ENCODE assay signal across 8 mouse cellular contexts in genomic region chr11:115974309-115975082, GRCm38 (mm10). TPM values are rescaled to one million over a fixed set of nuclear protein-coding genes. Genes with fewer than 3 reads are reported as not detected.
A peak's percentile ranks its signal among the peaks of the same experiment; 100 is the strongest.
DNase-seq lines count a peak whose midpoint lies in the region; ATAC-seq lines count a peak whose summit lies in the region.

Gene Itgb4 (plus strand): TSS chr11:115974709.

- H3K27ac ChIP-seq in forebrain, embryonic 11.5 days (ENCODE audit: low read depth, low read length): no peak within 1 kb of the TSS
- H3K27ac ChIP-seq in intestine, embryonic 15.5 days: peak within 1 kb of the TSS; percentile 42
- no peak within 1 kb of the TSS for H3K27ac ChIP-seq in liver, embryonic 15.5 days (replicated peaks)
- no peak within 1 kb of the TSS for H3K27ac ChIP-seq in neural tube, embryonic 13.5 days (replicated peaks)

- peak; percentile 53 for DNase-seq in A20 (ENCODE audit: low read depth, low spot score)
- DNase-seq in forebrain, embryonic 11.5 days (ENCODE audit: low spot score): peak; percentile 64
- DNase-seq in frontal cortex, postnatal 36 days (ENCODE audit: low spot score in 2 of 2): no peak
- DNase-seq in cerebellum, postnatal 4 days (ENCODE audit: low spot score in 2 of 2): no peak

- H3K4me1 ChIP-seq in forebrain, embryonic 11.5 days (replicated peaks; ENCODE audit: control insufficient read depth, insufficient read depth, low read length): peaks cover 3% of the 10 kb centered on the region; the same call in 1 of the 2 replicates
- H3K4me1 ChIP-seq in intestine, embryonic 15.5 days (replicated peaks): peaks cover 25% of the 10 kb centered on the region
- peaks cover 16% of the 10 kb centered on the region for H3K4me1 ChIP-seq in liver, embryonic 15.5 days (replicated peaks)
- H3K4me1 ChIP-seq in neural tube, embryonic 13.5 days (replicated peaks): peaks cover 24% of the 10 kb centered on the region

- peak; percentile 51 for ATAC-seq in CD4-positive, CD25-positive, alpha-beta regulatory T cell, adult 4 months
- no peak for ATAC-seq in forebrain, embryonic 11.5 days (replicated peaks; ENCODE audit: low FRiP score)
- peak; percentile 86 for ATAC-seq in intestine, embryonic 15.5 days
- no peak for ATAC-seq in liver, embryonic 15.5 days (ENCODE audit: insufficient read depth)
- peak; percentile 40; the same call in 1 of the 2 replicates for ATAC-seq in neural tube, embryonic 13.5 days (ENCODE audit: low read depth)

- peak within 1 kb of the TSS; percentile 43 for H3K9ac ChIP-seq in forebrain, embryonic 11.5 days (ENCODE audit: low read length)
- H3K9ac ChIP-seq in intestine, embryonic 15.5 days: peak within 1 kb of the TSS; percentile 54
- H3K9ac ChIP-seq in liver, embryonic 15.5 days: no peak within 1 kb of the TSS
- peak within 1 kb of the TSS; percentile 66 for H3K9ac ChIP-seq in neural tube, embryonic 13.5 days

- peak within 1 kb of the TSS; percentile 64 for H3K4me2 ChIP-seq in forebrain, embryonic 11.5 days (ENCODE audit: low read depth, low read length, severe bottlenecking)
- peak within 1 kb of the TSS; percentile 76 for H3K4me2 ChIP-seq in intestine, embryonic 15.5 days (replicated peaks)
- peak within 1 kb of the TSS; percentile 65 for H3K4me2 ChIP-seq in liver, embryonic 15.5 days
- peak within 1 kb of the TSS; percentile 63 for H3K4me2 ChIP-seq in neural tube, embryonic 13.5 days

- WGBS in forebrain, embryonic 11.5 days: 10% methylated on average over 55 of the region's 58 CpGs
- 10% methylated on average over 58 of the region's 58 CpGs for WGBS in intestine, embryonic 15.5 days
- WGBS in liver, embryonic 15.5 days (ENCODE audit: insufficient replicate concordance): 9% methylated on average over 57 of the region's 58 CpGs
- WGBS in neural tube, embryonic 13.5 days: 15% methylated on average over 38 of the region's 58 CpGs

- H3K4me3 ChIP-seq in forebrain, embryonic 11.5 days (ENCODE audit: low read depth, low read length): peak within 1 kb of the TSS; percentile 34
- peak within 1 kb of the TSS; percentile 52 for H3K4me3 ChIP-seq in intestine, embryonic 15.5 days (replicated peaks)
- H3K4me3 ChIP-seq in liver, embryonic 15.5 days (replicated peaks): peak within 1 kb of the TSS; percentile 47
- H3K4me3 ChIP-seq in neural tube, embryonic 13.5 days: peak within 1 kb of the TSS; percentile 42

- H3K27me3 ChIP-seq in forebrain, embryonic 11.5 days (ENCODE audit: control insufficient read depth, insufficient read depth, low read length): peaks cover 26% of the 10 kb centered on the region
- peaks cover 18% of the 10 kb centered on the region; the same call in 1 of the 2 replicates for H3K27me3 ChIP-seq in intestine, embryonic 15.5 days (replicated peaks)
- H3K27me3 ChIP-seq in liver, embryonic 15.5 days: peaks cover 71% of the 10 kb centered on the region
- peaks cover 52% of the 10 kb centered on the region for H3K27me3 ChIP-seq in neural tube, embryonic 13.5 days

- no peaks in the 10 kb centered on the region for H3K9me3 ChIP-seq in forebrain, embryonic 11.5 days (ENCODE audit: control insufficient read depth, low read length)
- no peaks in the 10 kb centered on the region for H3K9me3 ChIP-seq in intestine, embryonic 15.5 days
- no peaks in the 10 kb centered on the region for H3K9me3 ChIP-seq in liver, embryonic 15.5 days (replicated peaks)
- no peaks in the 10 kb centered on the region for H3K9me3 ChIP-seq in neural tube, embryonic 13.5 days

- no peaks in the 10 kb centered on the region for H3K36me3 ChIP-seq in forebrain, embryonic 11.5 days (ENCODE audit: control insufficient read depth, insufficient read depth, low read length)
- no peaks in the 10 kb centered on the region for H3K36me3 ChIP-seq in intestine, embryonic 15.5 days
- H3K36me3 ChIP-seq in liver, embryonic 15.5 days (replicated peaks): no peaks in the 10 kb centered on the region
- H3K36me3 ChIP-seq in neural tube, embryonic 13.5 days: no peaks in the 10 kb centered on the region

RNA-seq across cellular contexts. Expression of gene Itgb4, which starts in this region (rescaled TPM):
- polyA plus RNA-seq in CD4-positive, CD25-positive, alpha-beta regulatory T cell, adult 4 months (2017; shearing (Covaris generic)): not detected
- 0.57 and 0.72 TPM in 2 replicates for polyA plus RNA-seq in forebrain, embryonic 11.5 days (2014; fragmentation: Nextera tagmentation; extraction: Ambion mirVana)
- polyA plus RNA-seq in intestine, embryonic 15.5 days (2015; fragmentation: Nextera tagmentation; extraction: Ambion mirVana): 7.9 and 10.0 TPM in 2 replicates
- polyA plus RNA-seq in liver, embryonic 15.5 days (2015; fragmentation: Nextera tagmentation; extraction: Ambion mirVana): 0.18 and 0.31 TPM in 2 replicates
- 1.9 and 2.7 TPM in 2 replicates for polyA plus RNA-seq in neural tube, embryonic 13.5 days (2015; fragmentation: Nextera tagmentation; extraction: Ambion mirVana)

Comparison
In these comparisons a context has a peak if more than half of its experiments do, and no peak if none do; other contexts are left out.
1. Peak in ATAC-seq in CD4-positive, CD25-positive, alpha-beta regulatory T cell, adult 4 months; RNA of the gene not detected or under 1 TPM.
2. Peak in DNase-seq, H3K4me3 ChIP-seq, H3K9ac ChIP-seq and H3K4me2 ChIP-seq in forebrain, embryonic 11.5 days; RNA of the gene not detected or under 1 TPM.
3. ATAC-seq: peak in intestine, embryonic 15.5 days (single experiment) and neural tube, embryonic 13.5 days (single experiment); none in forebrain, embryonic 11.5 days (single experiment) and liver, embryonic 15.5 days (single experiment).
4. Peak in every context shown above with its lines, with median percentiles within 50 percentile points of each other: H3K4me2 ChIP-seq and H3K4me3 ChIP-seq.